Mouse (Mus musculus) frontal cortex, adult 2 months (tissue): Measurements from ENCODE around the gene Olfr1484. TPM values are rescaled to one million over a fixed set of nuclear protein-coding genes. Genes with fewer than 3 reads are reported as not detected.
"Not testable (repeated sequence)": the region's sequence is repeated elsewhere in the genome, so short reads cannot be mapped to it uniquely, and the experiment has no call there.

Experiments
- DNase-seq, 2 experiments: peaks; one replicate each; pipeline ENCODE4 v3.0.0; 2022; ENCODE audit warnings: low spot score in 1 of 2; ENCODE audit errors: extremely low spot score in 1 of 2
- polyA plus RNA-seq: library from polyadenylated mRNA; depleted of rRNA; stranded (reverse); fragments of >200 nt; gene quantifications from 2 replicates; pipeline ENCODE4 v1.2.3, GENCODE M21; 2012; rRNA removed

Olfr1484 gene
- not detected in 2 replicates for polyA plus RNA-seq

DNA sequence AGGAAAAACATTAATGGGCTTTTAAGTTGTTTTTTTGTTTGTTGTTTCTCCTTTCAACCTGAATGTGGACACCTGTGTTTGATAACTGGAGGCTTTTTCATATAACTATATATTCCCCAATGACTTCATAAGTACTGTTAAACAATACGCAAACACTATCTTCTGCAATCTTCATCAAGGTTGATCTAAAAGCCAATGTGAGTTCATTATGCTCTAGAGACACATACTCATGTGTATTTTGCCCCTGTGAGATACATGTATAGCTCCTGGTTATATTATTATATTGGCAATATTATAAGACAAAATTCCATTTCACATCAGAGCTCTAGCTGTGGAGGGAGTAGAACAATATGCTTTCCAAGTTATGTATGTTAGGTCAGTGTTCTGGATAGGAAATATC lies at the start of gene Olfr1484:
Gene Olfr1484 (plus strand): TSS at position 301 of the 400 bp plus-strand sequence.
- no peak for DNase-seq

DNA sequence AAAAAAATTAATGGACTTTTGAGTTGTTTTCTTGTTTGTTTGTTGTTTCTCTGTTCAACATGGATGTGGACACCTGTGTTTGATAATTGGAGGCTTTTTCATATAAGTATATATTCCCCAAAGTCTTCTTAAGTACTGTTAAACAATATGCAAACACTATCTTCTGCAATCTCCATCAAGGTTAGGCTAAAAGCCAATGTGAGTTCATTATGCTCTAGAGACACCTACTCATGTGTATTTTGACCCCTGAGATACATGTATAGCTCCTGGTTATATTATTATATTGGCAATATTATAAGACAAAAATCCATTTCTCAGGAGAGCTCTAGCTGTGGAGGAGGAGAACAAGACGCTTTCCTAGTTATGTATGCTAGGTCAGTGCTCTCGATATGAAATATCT lies 33.8 kb downstream of the Olfr1484 start, which contains the start of gene Olfr1487:
Gene Olfr1487 (plus strand): TSS at position 301 of the 400 bp plus-strand sequence.
- not testable (repeated sequence) for DNase-seq

DNA sequence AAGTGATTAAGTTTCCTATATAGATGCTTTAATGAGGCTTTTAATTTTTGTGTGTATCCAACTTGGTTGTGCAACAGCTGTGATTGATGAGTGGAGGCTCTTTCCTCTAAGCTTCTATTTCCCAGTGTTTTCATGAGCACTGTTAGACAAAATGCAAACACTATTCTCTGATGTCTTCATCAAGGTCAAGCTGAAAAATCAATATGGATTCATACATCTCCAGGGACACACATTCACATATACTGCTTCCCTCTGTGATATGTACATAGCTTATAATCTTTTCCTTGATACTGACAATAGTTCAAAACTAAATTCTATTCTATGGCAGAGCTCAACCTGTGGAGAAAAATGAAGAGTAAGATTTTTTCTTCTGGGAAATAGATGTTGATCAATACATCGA lies 48.0 kb downstream of the Olfr1484 start, which contains the start of gene Olfr1489:
Gene Olfr1489 (plus strand): TSS at position 301 of the 400 bp plus-strand sequence.
- no peak for DNase-seq

Other genes with a start within 250 kb of the Olfr1484 start
- gene Olfr1466, start 244.6 kb upstream of the Olfr1484 start, polyA plus RNA-seq, result not detected in 2 replicates
- gene Olfr1467, start 221.3 kb upstream of the Olfr1484 start, polyA plus RNA-seq, result not detected in 2 replicates
- gene Olfr1469, start 175.7 kb upstream of the Olfr1484 start, polyA plus RNA-seq, result not detected in 2 replicates
- gene Olfr1471, start 140.1 kb upstream of the Olfr1484 start, polyA plus RNA-seq, result not detected in 2 replicates
- not detected in 2 replicates for gene Olfr1472, start 127.4 kb upstream of the Olfr1484 start, polyA plus RNA-seq
- gene Olfr1474, start 113.9 kb upstream of the Olfr1484 start, polyA plus RNA-seq, result not detected in 2 replicates
- not detected in 2 replicates for gene Olfr1475, start 103.3 kb upstream of the Olfr1484 start, polyA plus RNA-seq
- gene Olfr1477, start 83.0 kb upstream of the Olfr1484 start, polyA plus RNA-seq, result 0.02 TPM in 1 of 2 replicates, not detected in the other
- gene Olfr1480, start 55.6 kb upstream of the Olfr1484 start, polyA plus RNA-seq, result not detected in 2 replicates
- gene Olfr1487, start 33.9 kb downstream of the Olfr1484 start, polyA plus RNA-seq, result not detected in 2 replicates
- gene Olfr1489, start 48.1 kb downstream of the Olfr1484 start, polyA plus RNA-seq, result not detected in 2 replicates
- gene Olfr1490, start 67.6 kb downstream of the Olfr1484 start, polyA plus RNA-seq, result not detected in 2 replicates
- gene Olfr1491, start 113.8 kb downstream of the Olfr1484 start, polyA plus RNA-seq, result 0.11 TPM in 1 of 2 replicates, not detected in the other
- not detected in 2 replicates for gene Olfr1493-ps1, start 139.8 kb downstream of the Olfr1484 start, polyA plus RNA-seq
- gene Olfr1494, start 156.2 kb downstream of the Olfr1484 start, polyA plus RNA-seq, result not detected in 2 replicates
- gene Olfr1495, start 181.1 kb downstream of the Olfr1484 start, polyA plus RNA-seq, result not detected in 2 replicates
- 0.14 and 0.48 TPM in 2 replicates for gene Olfr1496, start 194.4 kb downstream of the Olfr1484 start, polyA plus RNA-seq
- gene Olfr1497, start 214.7 kb downstream of the Olfr1484 start, polyA plus RNA-seq, result not detected in 2 replicates
- gene Olfr1499, start 235.9 kb downstream of the Olfr1484 start, polyA plus RNA-seq, result not detected in 2 replicates
- gene Olfr1500, start 247.0 kb downstream of the Olfr1484 start, polyA plus RNA-seq, result not detected in 2 replicates